Mouse (Mus musculus) heart, embryonic 10.5 days (tissue): ENCODE measurements around the gene Slc43a3. TPM values are rescaled to one million over a fixed set of nuclear protein-coding genes. Genes with fewer than 3 reads are reported as not detected.
"Not testable (repeated sequence)": the region's sequence is repeated elsewhere in the genome, so short reads cannot be mapped to it uniquely, and the experiment has no call there.

ENCODE experiments used
- DNase-seq: peaks from one replicate; pipeline ENCODE4 v3.0.0-alpha.2; 2017; ENCODE audit warnings: low spot score
- H3K27ac ChIP-seq: fragments of 300-500 bp; sonication (generic); 2 replicates; pipeline ENCODE4 v1.5.1; 2016; ENCODE audit warnings: mild to moderate bottlenecking
- H3K27me3 ChIP-seq: fragments of 300-500 bp; sonication (generic); 2 replicates; pipeline ENCODE4 v1.6.1; 2016; ENCODE audit warnings: mild to moderate bottlenecking; ENCODE audit not compliant: poor library complexity, insufficient read depth, severe bottlenecking
- H3K36me3 ChIP-seq: fragments of 300-500 bp; sonication (generic); 2 replicates; pipeline ENCODE4 v1.6.1; 2016; ENCODE audit warnings: mild to moderate bottlenecking, moderate library complexity
- H3K4me1 ChIP-seq: fragments of 300-500 bp; sonication (generic); 2 replicates; pipeline ENCODE4 v1.6.1; 2016; ENCODE audit warnings: mild to moderate bottlenecking
- H3K4me3 ChIP-seq: fragments of 300-500 bp; sonication (generic); 2 replicates; pipeline ENCODE4 v1.5.1; 2016; ENCODE audit warnings: mild to moderate bottlenecking, moderate library complexity
- H3K9me3 ChIP-seq: fragments of 300-500 bp; sonication (generic); 2 replicates; pipeline ENCODE4 v1.6.1; 2016; ENCODE audit warnings: mild to moderate bottlenecking, moderate library complexity
- WGBS: fragments of 180-500 bp; shearing (Covaris S2); methylation state at CpG from one replicate; pipeline ENCODE4 v1.1.7; 2016; 5-methylcytosine and 5-hydroxymethylcytosine counted together
- polyA plus RNA-seq: library from polyadenylated mRNA; unstranded; fragments of >200 nt; fragmentation: Nextera tagmentation; extraction: Ambion mirVana; gene quantifications from 2 replicates; pipeline ENCODE4 v1.2.1, GENCODE M21; 2016

Slc43a3 gene
- polyA plus RNA-seq = 48.4 and 50.9 TPM in 2 replicates

DNA sequence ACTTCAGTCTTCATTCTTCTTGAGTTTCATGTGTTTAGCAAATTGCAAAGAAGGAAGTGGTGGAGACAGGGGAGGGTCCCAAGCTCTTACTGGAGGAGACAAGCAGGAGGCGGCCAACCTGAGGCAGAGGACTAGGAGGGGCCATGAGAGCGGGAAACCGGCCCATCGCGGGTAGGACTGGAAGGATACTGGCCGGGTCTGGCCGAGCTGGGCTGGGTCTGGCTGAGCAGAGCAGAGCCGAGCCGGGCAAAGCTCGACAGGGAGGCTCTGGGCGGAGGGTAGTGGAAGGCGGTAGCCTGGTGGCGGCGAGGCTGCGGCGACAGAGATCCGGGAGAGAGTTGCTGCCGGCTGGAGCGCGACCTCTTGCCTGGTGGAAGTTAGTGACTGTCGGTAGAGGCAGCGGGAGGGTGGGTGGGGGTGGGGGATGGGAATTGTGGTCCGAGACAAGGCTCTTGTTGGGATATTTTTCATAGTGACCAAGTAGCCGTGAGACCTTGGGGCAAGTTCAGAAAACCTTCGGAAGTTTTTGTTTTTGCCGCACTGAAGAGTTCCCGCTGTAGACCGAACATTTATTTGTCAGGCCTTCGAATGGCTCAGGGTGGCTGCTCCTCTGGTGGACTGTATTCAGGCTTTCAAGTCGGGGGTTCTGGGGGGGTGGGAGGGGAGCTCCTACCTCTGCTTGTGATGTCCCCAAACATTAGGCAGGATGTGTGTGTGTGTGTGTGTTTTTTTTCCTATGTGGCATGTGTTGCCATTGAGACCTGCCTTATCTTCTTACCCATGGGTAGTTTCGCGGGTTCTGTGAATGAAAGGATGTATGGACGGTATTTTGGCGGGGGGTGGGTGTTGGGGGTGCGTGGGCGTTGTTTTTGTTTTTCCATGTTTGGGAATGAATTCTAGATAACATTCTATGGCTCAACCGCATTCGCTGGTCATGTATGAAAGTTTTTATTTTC, at the start of gene Slc43a3:
Gene Slc43a3 (plus strand): TSS at position 106 of the 956 bp plus-strand sequence.
- Histone ChIP-seq H3K27me3 (no peaks in the 10 kb centered on the region), H3K4me3 (peak within 1 kb of the TSS; percentile 63), H3K4me1 (peaks cover 24% of the 10 kb centered on the region), H3K9me3 (no peaks in the 10 kb centered on the region), H3K36me3 (peaks cover 15% of the 10 kb centered on the region; the same call in 1 of the 2 replicates), H3K27ac (peak within 1 kb of the TSS; percentile 90)
- DNase-seq = peak; percentile 97
- 14% methylated on average over 38 of the region's 38 CpGs for WGBS

DNA sequence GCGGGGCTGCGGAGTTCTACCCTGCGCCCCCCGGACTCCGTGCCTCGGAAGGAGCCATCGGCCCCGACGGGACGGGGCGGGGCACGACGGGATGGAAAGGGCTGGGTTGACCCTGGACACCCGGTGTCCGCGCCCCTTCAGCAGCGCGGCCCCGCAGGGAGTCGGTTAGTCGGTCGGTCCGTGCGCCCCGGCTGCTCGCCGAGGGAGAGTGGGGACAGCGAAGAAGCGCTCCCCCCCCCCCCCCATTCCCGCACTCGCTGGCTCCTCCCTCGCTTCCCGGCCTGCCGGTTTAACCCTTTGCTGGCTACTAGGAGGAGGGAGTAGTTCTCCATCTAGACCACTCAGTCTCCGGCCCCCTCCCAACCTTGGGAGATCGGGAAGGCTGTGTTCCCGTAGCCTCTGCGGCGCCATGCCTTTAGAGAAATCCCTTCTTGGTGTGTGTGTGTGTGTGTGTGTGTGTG, 49.5 kb upstream of the Slc43a3 start:
- no peaks in the 10 kb centered on the region for H3K36me3 ChIP-seq
- peaks cover 58% of the 10 kb centered on the region for H3K4me1 ChIP-seq
- H3K9me3 ChIP-seq = no peaks in the 10 kb centered on the region
- WGBS = under 1% methylated on average over 36 of the region's 39 CpGs
- peaks cover 89% of the 10 kb centered on the region for H3K27me3 ChIP-seq
- H3K27ac ChIP-seq = peak overlapping the region; percentile 44
- H3K4me3 ChIP-seq = peak overlapping the region; percentile 64
- DNase-seq = no peak

DNA sequence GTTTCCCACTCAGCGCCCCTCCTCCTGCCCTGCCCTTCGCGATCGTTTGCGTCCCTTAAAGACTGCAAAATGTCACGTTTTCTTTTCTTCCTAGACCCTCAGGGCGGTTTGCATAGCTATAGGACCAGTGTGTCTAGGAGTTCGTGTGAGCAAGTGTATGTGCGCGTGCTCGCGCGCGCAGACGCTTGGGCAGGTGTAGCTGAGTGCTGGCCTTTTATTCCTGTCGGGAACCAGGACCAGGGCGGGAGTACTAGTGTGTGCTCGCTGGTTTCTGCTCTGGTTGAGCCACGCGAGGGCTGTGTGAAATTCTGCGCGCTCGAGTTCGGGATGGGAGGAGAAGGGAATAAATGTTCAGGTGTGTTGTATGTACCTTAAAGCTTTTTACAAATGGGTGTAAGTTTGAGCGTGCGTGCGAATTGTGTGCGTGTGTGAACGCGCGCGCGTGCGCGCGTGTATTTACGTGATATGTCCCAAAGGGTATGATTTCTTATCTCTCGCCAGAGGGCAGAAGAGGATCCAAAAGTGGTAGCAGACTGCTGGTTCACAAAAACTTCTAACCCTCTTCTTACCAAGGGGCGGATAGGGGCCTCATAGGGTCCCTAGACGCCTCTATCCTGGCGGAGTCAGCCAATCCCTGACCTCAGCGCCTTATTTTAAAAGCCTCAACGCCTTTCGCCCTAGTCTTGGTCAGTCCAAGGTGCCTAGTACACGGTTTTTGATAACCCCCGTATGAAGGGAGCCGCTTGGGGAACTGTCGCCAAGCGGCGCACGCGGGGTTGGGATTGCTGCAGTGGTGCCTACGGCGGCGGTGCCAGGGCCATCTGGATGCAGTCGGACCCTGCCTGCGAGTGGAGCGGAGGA, 48.7 kb upstream of the Slc43a3 start:
- Histone ChIP-seq H3K36me3 (no peaks in the 10 kb centered on the region), H3K9me3 (no peaks in the 10 kb centered on the region), H3K4me3 (peak overlapping the region; percentile 64), H3K27ac (no peak overlapping the region), H3K4me1 (peaks cover 54% of the 10 kb centered on the region), H3K27me3 (peaks cover 81% of the 10 kb centered on the region)
- under 1% methylated on average over 58 of the region's 58 CpGs for whole genome bisulfite sequencing
- peak; percentile 72 for DNase-seq

DNA sequence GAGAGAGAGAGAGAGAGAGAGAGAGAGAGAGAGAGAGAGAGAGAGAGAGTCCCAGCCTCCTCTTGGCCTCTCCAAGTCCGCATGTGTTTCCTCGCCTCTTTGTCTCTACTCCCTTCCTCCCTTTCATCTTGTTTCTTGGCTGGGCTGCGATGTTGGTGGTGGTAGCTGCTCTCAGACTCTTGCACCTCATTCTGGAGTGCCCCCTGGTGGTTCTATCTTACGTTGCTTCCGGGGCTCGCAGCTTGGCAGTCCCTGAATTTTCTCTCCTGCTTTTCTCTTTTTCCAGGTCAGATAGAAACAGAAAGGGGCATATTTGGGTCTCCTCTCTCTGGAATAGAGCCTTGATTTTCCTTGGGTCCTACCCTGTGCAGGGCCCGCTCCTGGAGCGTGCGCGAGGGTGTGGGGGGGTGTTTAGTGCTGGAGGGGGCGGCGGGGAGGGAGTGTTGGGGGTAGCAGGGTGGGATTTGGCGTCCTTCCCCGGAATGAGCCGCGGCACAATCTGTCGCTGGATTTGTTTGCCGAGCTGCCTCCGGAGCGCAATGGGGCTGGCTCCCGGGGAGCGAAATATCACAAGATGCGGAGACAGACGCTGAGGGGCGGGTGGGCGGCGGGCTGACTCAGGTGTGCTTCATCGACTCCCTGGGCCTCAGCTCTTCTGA, 47.6 kb upstream of the Slc43a3 start:
- Histone ChIP-seq H3K27ac (no peak overlapping the region), H3K4me1 (peaks cover 42% of the 10 kb centered on the region), H3K27me3 (peaks cover 69% of the 10 kb centered on the region), H3K4me3 (peak overlapping the region; percentile 64), H3K36me3 (no peaks in the 10 kb centered on the region), H3K9me3 (no peaks in the 10 kb centered on the region)
- peak; percentile 86 for DNase-seq
- 2% methylated on average over 28 of the region's 28 CpGs for WGBS

- 12% methylated on average over 14 of the region's 14 CpGs for WGBS
Observed at GRCm38 (mm10) chr2:84889316-84890044, 46.9 kb upstream of the Slc43a3 start.

GRCm38 (mm10) chr2:84890045-84890340, 46.4 kb upstream of the Slc43a3 start:
- Histone ChIP-seq H3K27me3 (peaks cover 57% of the 10 kb centered on the region), H3K27ac (no peak overlapping the region), H3K4me3 (no peak overlapping the region), H3K36me3 (no peaks in the 10 kb centered on the region), H3K4me1 (peaks cover 42% of the 10 kb centered on the region), H3K9me3 (no peaks in the 10 kb centered on the region)
- WGBS = 0% methylated on average over 5 of the region's 5 CpGs
- DNase-seq = peak; percentile 89

More at GRCm38 (mm10) chr2:84889316-84890044, 46.9 kb upstream of the Slc43a3 start:
- Histone ChIP-seq H3K9me3 (no peaks in the 10 kb centered on the region), H3K27ac (no peak overlapping the region), H3K36me3 (no peaks in the 10 kb centered on the region), H3K4me3 (peak overlapping the region; percentile 64), H3K4me1 (peaks cover 42% of the 10 kb centered on the region), H3K27me3 (peaks cover 62% of the 10 kb centered on the region)
- DNase-seq = peak; percentile 72

DNA sequence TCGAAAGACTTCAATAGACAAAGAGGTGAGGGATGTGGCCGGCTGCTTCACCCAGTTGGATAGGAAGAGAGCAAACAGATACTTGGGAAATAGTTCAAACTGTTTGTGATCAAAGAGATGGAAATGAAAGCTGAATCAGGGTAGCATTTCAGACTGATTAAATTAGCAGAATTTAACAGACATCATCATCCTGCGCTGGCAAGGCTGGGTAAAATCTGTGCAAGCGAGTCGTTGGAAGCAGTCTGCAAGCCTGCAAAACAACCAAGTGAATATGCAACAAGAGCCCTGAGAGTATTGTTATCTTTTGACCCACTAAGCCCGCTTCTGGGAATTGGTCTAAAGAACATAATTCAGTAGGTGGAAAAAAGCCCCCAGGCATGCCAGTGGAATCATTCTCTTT, 43.0 kb upstream of the Slc43a3 start:
- no peaks in the 10 kb centered on the region for H3K9me3 ChIP-seq
- DNase-seq = peak; percentile 43
- H3K4me3 ChIP-seq = no peak overlapping the region
- peaks cover 12% of the 10 kb centered on the region for H3K4me1 ChIP-seq
- H3K27ac ChIP-seq = no peak overlapping the region
- H3K36me3 ChIP-seq = no peaks in the 10 kb centered on the region
- WGBS = 48% methylated on average over 6 of the region's 6 CpGs
- H3K27me3 ChIP-seq = peaks cover 24% of the 10 kb centered on the region

DNA sequence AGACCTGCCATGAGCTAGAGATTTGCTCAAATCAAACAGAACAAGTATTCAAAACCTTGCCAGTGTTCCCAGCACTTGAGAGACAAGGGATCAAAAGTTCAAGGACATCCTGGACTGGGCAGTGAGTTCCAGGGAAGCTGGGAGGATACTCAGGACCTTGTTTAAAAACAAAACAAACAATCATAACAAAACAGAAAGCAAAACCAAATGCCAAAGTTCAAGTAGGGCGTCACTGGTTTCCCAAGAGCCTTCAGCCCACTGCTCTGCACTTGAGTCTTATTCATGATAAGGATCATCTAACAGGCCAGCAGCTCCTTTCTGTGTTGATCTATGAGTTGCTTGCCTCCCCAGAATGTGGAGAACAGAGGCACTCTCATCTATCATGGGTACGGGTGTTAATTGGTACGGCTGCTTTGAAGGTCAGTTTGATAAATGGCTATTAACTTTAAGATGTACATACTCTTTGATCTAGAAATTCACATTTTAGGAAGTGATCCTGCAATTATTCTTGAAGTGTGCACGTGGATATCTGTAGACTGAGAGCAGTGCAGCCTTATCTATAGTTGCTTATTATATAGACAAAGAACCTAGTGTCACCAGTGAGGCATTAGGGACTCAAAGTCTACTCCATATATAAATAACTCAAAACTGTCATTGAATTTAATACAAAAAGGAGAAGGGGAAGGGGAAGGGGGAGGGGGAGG, 40.7 kb upstream of the Slc43a3 start:
- H3K4me1 ChIP-seq = no peaks in the 10 kb centered on the region
- 57% methylated on average over 4 of the region's 4 CpGs for WGBS
- peaks cover 8% of the 10 kb centered on the region for H3K27me3 ChIP-seq
- H3K27ac ChIP-seq = no peak overlapping the region
- no peak overlapping the region for H3K4me3 ChIP-seq
- no peaks in the 10 kb centered on the region for H3K9me3 ChIP-seq
- no peak for DNase-seq
- no peaks in the 10 kb centered on the region for H3K36me3 ChIP-seq

DNA sequence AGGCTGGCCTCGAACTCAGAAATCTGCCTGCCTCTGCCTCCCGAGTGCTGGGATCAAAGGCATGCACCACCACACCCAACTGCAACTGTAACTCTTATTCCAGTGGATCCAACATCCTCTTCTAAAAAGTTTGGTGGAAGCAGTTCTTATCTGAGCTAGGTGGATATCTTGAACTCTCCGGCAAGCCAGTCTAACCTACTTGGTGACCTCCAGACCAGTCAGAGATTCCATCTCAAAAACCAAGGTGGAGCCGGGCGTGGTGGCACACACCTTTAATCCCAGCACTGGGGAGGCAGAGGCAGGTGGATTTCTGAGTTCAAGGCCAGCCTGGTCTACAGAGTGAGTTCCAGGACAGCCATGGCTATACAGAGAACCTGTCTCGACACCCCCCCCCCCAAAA, 39.7 kb upstream of the Slc43a3 start:
- H3K9me3 ChIP-seq, H3K27me3 ChIP-seq, H3K27ac ChIP-seq, H3K36me3 ChIP-seq, H3K4me1 ChIP-seq, H3K4me3 ChIP-seq: not testable (repeated sequence)
- WGBS = 87% methylated on average over 6 of the region's 6 CpGs
- DNase-seq = peak; percentile 54

GRCm38 (mm10) chr2:84912722-84913121, 23.7 kb upstream of the Slc43a3 start:
- peaks cover 21% of the 10 kb centered on the region for H3K4me1 ChIP-seq
- peak; percentile 75 for DNase-seq
- H3K27ac ChIP-seq = no peak overlapping the region
- H3K9me3 ChIP-seq = no peaks in the 10 kb centered on the region
- no peaks in the 10 kb centered on the region for H3K36me3 ChIP-seq
- no peaks in the 10 kb centered on the region for H3K27me3 ChIP-seq
- 66% methylated on average over 3 of the region's 3 CpGs for WGBS
- no peak overlapping the region for H3K4me3 ChIP-seq

GRCm38 (mm10) chr2:84913881-84914280, 22.5 kb upstream of the Slc43a3 start:
- H3K4me1 ChIP-seq = peaks cover 21% of the 10 kb centered on the region

More at GRCm38 (mm10) chr2:84913881-84914280, 22.5 kb upstream of the Slc43a3 start:
- no peak overlapping the region for H3K4me3 ChIP-seq
- no peaks in the 10 kb centered on the region for H3K27me3 ChIP-seq
- H3K36me3 ChIP-seq = no peaks in the 10 kb centered on the region
- WGBS = 50% methylated on average over 5 of the region's 5 CpGs
- H3K9me3 ChIP-seq = no peaks in the 10 kb centered on the region
- H3K27ac ChIP-seq = peak overlapping the region; percentile 49; the same call in 1 of the 2 replicates
- peak; percentile 59 for DNase-seq
